Mouse (Mus musculus): ENCODE data around the gene Gtf2f2. TPM values are rescaled to one million over a fixed set of nuclear protein-coding genes. Genes with fewer than 3 reads are reported as not detected.

Gtf2f2 gene
- polyA plus RNA-seq, 1 experiment = 3.9 TPM

Other genes starting within 250 kb of the Gtf2f2 start
- 2.4 and 2.9 TPM in 2 replicates for gene Slc25a30, start 223.8 kb downstream of the Gtf2f2 start, polyA plus RNA-seq (2012; rRNA removed)
- gene Tpt1, start 165.8 kb downstream of the Gtf2f2 start, polyA plus RNA-seq (2012; rRNA removed) = 1,475 and 1,792 TPM in 2 replicates
- gene Kctd4, start 55.9 kb downstream of the Gtf2f2 start, polyA plus RNA-seq (2012; rRNA removed) = not detected in 2 replicates
- 3.3 and 4.0 TPM in 2 replicates for gene Gpalpp1, start 99.9 kb upstream of the Gtf2f2 start, polyA plus RNA-seq (2012; rRNA removed)
- 2.1 and 2.9 TPM in 2 replicates for gene Nufip1, start 100.0 kb upstream of the Gtf2f2 start, polyA plus RNA-seq (2012; rRNA removed)